Mouse (Mus musculus): ENCODE measurements around the gene Ears2.

GRCm38 (mm10) chr7:122018978-122019377 is 48.1 kb downstream of the Ears2 start:
- no peak for TF ChIP-seq CTCF (IDR thresholded peaks at IDR 0.05; ENCODE audit: low read depth)
- TF ChIP-seq EP300 (IDR thresholded peaks at IDR 0.05; ENCODE audit: low read depth) = no peak
